Mouse (Mus musculus) MEL (cell line): ENCODE data around the gene Zfp217. TPM values are rescaled to one million over a fixed set of nuclear protein-coding genes. Genes with fewer than 3 reads are reported as not detected.

Source experiments
- DNase-seq: peaks from one replicate; pipeline ENCODE4 v3.0.0; 2011; ENCODE audit warnings: low read depth, low spot score
- H3K27ac ChIP-seq: 2 replicates; pipeline ENCODE4 v1.5.1; 2012; ENCODE audit warnings: low read depth, mild to moderate bottlenecking, control low read depth, low read length, moderate library complexity; ENCODE audit not compliant: control insufficient read depth
- H3K27me3 ChIP-seq, 2 experiments: fragments of 150-350 bp in 1 of 2; sonication (generic) in 1 of 2; 2 replicates each; pipeline ENCODE4 v1.6.1; 2012; ENCODE audit warnings: low read length in 2 of 2, mild to moderate bottlenecking in 2 of 2, improper control_type of control experiment in 1 of 2, moderate library complexity in 1 of 2; ENCODE audit not compliant: insufficient read depth in 2 of 2, control insufficient read depth in 1 of 2
- H3K36me3 ChIP-seq, 2 experiments: 2 replicates each; pipeline ENCODE4 v1.6.1; 2012 to 2014; ENCODE audit warnings: low read length in 2 of 2, improper control_type of control experiment in 1 of 2, inconsistent platforms in 1 of 2, mild to moderate bottlenecking in 1 of 2; ENCODE audit not compliant: insufficient read depth in 2 of 2, control insufficient read depth in 1 of 2
- H3K4me1 ChIP-seq, 2 experiments: fragments of 150-350 bp in 1 of 2; sonication (generic) in 1 of 2; 2 replicates each; pipeline ENCODE4 v1.6.1; 2012; ENCODE audit warnings: low read length in 2 of 2, improper control_type of control experiment in 1 of 2, mild to moderate bottlenecking in 1 of 2; ENCODE audit not compliant: insufficient read depth in 2 of 2, control insufficient read depth in 1 of 2
- H3K4me3 ChIP-seq, 2 experiments: fragments of 150-350 bp in 1 of 2; sonication (generic) in 1 of 2; 2 replicates each; pipeline ENCODE4 v1.5.1; 2012; ENCODE audit warnings: low read depth in 2 of 2, low read length in 2 of 2, mild to moderate bottlenecking in 2 of 2, moderate library complexity in 2 of 2, control low read depth in 1 of 2, improper control_type of control experiment in 1 of 2; ENCODE audit not compliant: control insufficient read depth in 1 of 2, insufficient read depth in 1 of 2
- H3K79me2 ChIP-seq: 2 replicates; pipeline ENCODE4 v1.6.1; 2012; ENCODE audit warnings: mild to moderate bottlenecking, low read length, moderate library complexity; ENCODE audit not compliant: control insufficient read depth, poor library complexity, insufficient read depth
- H3K9ac ChIP-seq: 2 replicates; pipeline ENCODE4 v1.6.1; 2012; ENCODE audit warnings: low read depth, mild to moderate bottlenecking, control low read depth, low read length, moderate library complexity; ENCODE audit not compliant: control insufficient read depth, poor library complexity, severe bottlenecking
- H3K9me3 ChIP-seq: fragments of 150-350 bp; sonication (generic); replicated peaks from 2 replicates; pipeline ENCODE4 v1.6.1; 2012; ENCODE audit warnings: mild to moderate bottlenecking, low read length, improper control_type of control experiment, moderate library complexity; ENCODE audit not compliant: insufficient read depth
- BHLHE40 ChIP-seq: IDR thresholded peaks from 2 replicates; pipeline ENCODE4 v1.6.1; 2012; ENCODE audit warnings: low read depth, mild to moderate bottlenecking, inconsistent platforms, low read length, improper control_type of control experiment, borderline replicate concordance
- CHD1 ChIP-seq: IDR thresholded peaks from 2 replicates; pipeline ENCODE4 v1.6.1; 2012; ENCODE audit warnings: low read depth, mild to moderate bottlenecking, inconsistent platforms, low read length, improper control_type of control experiment
- CHD2 ChIP-seq: IDR thresholded peaks from 2 replicates; pipeline ENCODE4 v1.6.1; 2011; ENCODE audit warnings: low read length, improper control_type of control experiment
- ELF1 ChIP-seq: IDR thresholded peaks from 2 replicates; pipeline ENCODE4 v1.6.1; 2014; ENCODE audit warnings: low read depth, mild to moderate bottlenecking, inconsistent platforms, low read length, improper control_type of control experiment, moderate library complexity
- EP300 ChIP-seq, 2 experiments: IDR thresholded peaks; 2 replicates each; pipeline ENCODE4 v1.6.1; 2011; ENCODE audit warnings: improper control_type of control experiment in 2 of 2, low read length in 2 of 2, low read depth in 1 of 2, mild to moderate bottlenecking in 1 of 2
- ETS1 ChIP-seq: IDR thresholded peaks from 2 replicates; pipeline ENCODE4 v1.6.1; 2012; ENCODE audit warnings: low read depth, mild to moderate bottlenecking, inconsistent platforms, low read length, improper control_type of control experiment, moderate library complexity
- HCFC1 ChIP-seq: IDR thresholded peaks from 2 replicates; pipeline ENCODE4 v1.6.1; 2012; ENCODE audit warnings: low read depth, mild to moderate bottlenecking, inconsistent platforms, low read length, improper control_type of control experiment, moderate library complexity
- MAZ ChIP-seq: IDR thresholded peaks from 2 replicates; pipeline ENCODE4 v1.6.1; 2012; ENCODE audit warnings: low read depth, mild to moderate bottlenecking, inconsistent platforms, low read length, improper control_type of control experiment
- MXI1 ChIP-seq: IDR thresholded peaks from 2 replicates; pipeline ENCODE4 v1.6.1; 2011; ENCODE audit warnings: mild to moderate bottlenecking, low read depth, low read length, improper control_type of control experiment
- MYB ChIP-seq: IDR thresholded peaks from 2 replicates; pipeline ENCODE4 v1.6.1; 2011; ENCODE audit warnings: mild to moderate bottlenecking, low read depth, low read length, improper control_type of control experiment
- NELFE ChIP-seq: IDR thresholded peaks from 2 replicates; pipeline ENCODE4 v1.6.1; 2011; ENCODE audit warnings: low read depth, low read length, improper control_type of control experiment
- POLR2A ChIP-seq, 2 experiments: IDR thresholded peaks; 2 replicates each; pipeline ENCODE4 v1.6.1; 2011 to 2012; ENCODE audit warnings: low read length in 2 of 2, mild to moderate bottlenecking in 2 of 2, control low read depth in 1 of 2, improper control_type of control experiment in 1 of 2, low read depth in 1 of 2, moderate library complexity in 1 of 2; ENCODE audit not compliant: control insufficient read depth in 1 of 2, insufficient read depth in 1 of 2, poor library complexity in 1 of 2
- SIN3A ChIP-seq: IDR thresholded peaks from 2 replicates; pipeline ENCODE4 v1.6.1; 2012; ENCODE audit warnings: low read length, improper control_type of control experiment, inconsistent platforms
- SMC3 ChIP-seq: IDR thresholded peaks from 2 replicates; pipeline ENCODE4 v1.6.1; 2011; ENCODE audit warnings: low read depth, low read length, improper control_type of control experiment
- TBP ChIP-seq: IDR thresholded peaks from 2 replicates; pipeline ENCODE4 v1.8.0; 2011; ENCODE audit warnings: low read depth, low read length, improper control_type of control experiment
- USF2 ChIP-seq, 2 experiments: IDR thresholded peaks; 2 replicates each; pipeline ENCODE4 v1.6.1; 2011 to 2012; ENCODE audit warnings: improper control_type of control experiment in 2 of 2, low read length in 2 of 2, borderline replicate concordance in 1 of 2, inconsistent platforms in 1 of 2, low read depth in 1 of 2, mild to moderate bottlenecking in 1 of 2; ENCODE audit not compliant: insufficient read depth in 1 of 2
- polyA plus RNA-seq, 2 experiments: library from polyadenylated mRNA; stranded (reverse) in 1 of 2; unstranded in 1 of 2; fragments of >175 nt in 1 of 2; fragments of >200 nt in 1 of 2; gene quantifications; 2 replicates each; pipeline versions ENCODE4 v1.2.1 to v1.2.4; 2012; ENCODE audit warnings: low replicate concordance in 2 of 2, low read depth in 1 of 2; ENCODE audit not compliant: insufficient read length in 2 of 2, insufficient read depth in 1 of 2, missing spikeins in 1 of 2
- total RNA-seq: library from RNA; depleted of rRNA; stranded (reverse); fragments of 300-350 nt; gene quantifications from 2 replicates; pipeline ENCODE4 v1.2.3, GENCODE M21; 2012

Gene Zfp217
- total and polyA plus RNA-seq, 3 experiments = 21.7 to 34.9 (median 25.5) TPM

DNA sequence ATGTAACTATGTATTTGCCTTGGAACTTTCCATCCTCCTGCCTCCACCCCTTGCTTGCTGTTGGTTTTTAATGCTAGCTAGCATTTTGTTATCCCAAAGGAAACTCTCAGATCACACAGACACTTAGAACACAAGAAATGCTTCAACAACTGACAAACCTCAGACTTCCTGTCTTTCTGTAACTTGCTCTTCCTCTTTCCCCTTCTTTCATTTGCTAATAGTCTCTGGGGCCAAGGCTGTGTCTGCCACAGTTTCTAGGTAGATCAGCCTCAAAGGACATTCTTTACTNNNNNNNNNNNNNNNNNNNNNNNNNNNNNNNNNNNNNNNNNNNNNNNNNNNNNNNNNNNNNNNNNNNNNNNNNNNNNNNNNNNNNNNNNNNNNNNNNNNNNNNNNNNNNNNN lies 21.2 kb upstream of the Zfp217 start:
- no peaks in the 10 kb centered on the region; the same call in 1 of the 2 replicates for H3K79me2 ChIP-seq
- peak; percentile 61 for DNase-seq

GRCm38 (mm10) chr2:170165649-170166048 lies 17.7 kb upstream of the Zfp217 start:
- DNase-seq = no peak
- H3K79me2 ChIP-seq = no peaks in the 10 kb centered on the region
- TF ChIP-seq POLR2A (IDR thresholded peaks at IDR 0.05; ENCODE audit: control insufficient read depth in 1 of 2, insufficient read depth in 1 of 2, low read depth in 1 of 2, low read length in 2 of 2, poor library complexity in 1 of 2) (no peak), CHD2 (no peak), SMC3 (no peak), MXI1 (no peak), NELFE (no peak), MYB (no peak), CHD1 (no peak), TBP (no peak), EP300 (IDR thresholded peaks at IDR 0.05; ENCODE audit: low read depth in 1 of 2, low read length in 2 of 2) (no peak), USF2 (IDR thresholded peaks at IDR 0.05; ENCODE audit: borderline replicate concordance in 1 of 2, insufficient read depth in 1 of 2, low read depth in 1 of 2, low read length in 2 of 2) (no peak), ETS1 (no peak), SIN3A (no peak), BHLHE40 (no peak)
- TF ChIP-seq, all 39 proteins: peak for 0
- Histone ChIP-seq H3K36me3 (peaks cover 0 to 4% of the 10 kb centered on the region in 2 experiments; a peak in 2 of 4 replicates), H3K27ac (no peak overlapping the region), H3K4me3 (no peak overlapping the region), H3K4me1 (peaks cover 0 to 14% of the 10 kb centered on the region in 2 experiments; a peak in 3 of 4 replicates), H3K9ac (no peak overlapping the region), H3K9me3 (no peaks in the 10 kb centered on the region), H3K27me3 (no peaks in the 10 kb centered on the region)

More for the DNA sequence above, 21.2 kb upstream of the Zfp217 start:
- no peaks in the 10 kb centered on the region for H3K9me3 ChIP-seq
- no peaks in the 10 kb centered on the region for H3K27me3 ChIP-seq
- peak overlapping the region; percentile 43 for H3K9ac ChIP-seq
- peak overlapping the region; percentile 41 for H3K27ac ChIP-seq
- TF ChIP-seq SMC3 (0 out of 2 replicates have a peak, but pooled peaks have one; percentile 4), ELF1 (0 out of 2 replicates have a peak, but pooled peaks have one; percentile 36), HCFC1 (0 out of 2 replicates have a peak, but pooled peaks have one; percentile 32), EP300 (IDR thresholded peaks at IDR 0.05; ENCODE audit: low read depth in 1 of 2, low read length in 2 of 2) (peak; percentile 45 to 56; a peak in 3 of 4 replicates), MAZ (no peak), SIN3A (0 out of 2 replicates have a peak, but pooled peaks have one; percentile 22), MXI1 (no peak), ETS1 (0 out of 2 replicates have a peak, but pooled peaks have one; percentile 22)
- TF ChIP-seq, all 39 proteins: peak for 6
- no peak overlapping the region for H3K4me3 ChIP-seq
- peaks cover 4 to 18% of the 10 kb centered on the region in 2 experiments for H3K4me1 ChIP-seq
- H3K36me3 ChIP-seq = peaks cover 0 to 11% of the 10 kb centered on the region in 2 experiments; a peak in 2 of 4 replicates
